Mouse (Mus musculus): ENCODE results near the gene Dbnl. TPM values are rescaled to one million over a fixed set of nuclear protein-coding genes. Genes with fewer than 3 reads are reported as not detected.

Dbnl gene
- total RNA-seq, 2 experiments from 2014 or later: 10.7 to 14.0 TPM

- TF ChIP-seq CTCF (IDR thresholded peaks at IDR 0.05): no peak
- Histone ChIP-seq H3K27ac (no peak overlapping the region), H3K4me3 (no peak overlapping the region)
- DNase-seq: no peak
- intact Hi-C loops (cut with DNase I): no loop called here
Observed at GRCm38 (mm10) chr11:5827931-5828330, 39.6 kb downstream of the Dbnl start.

GRCm38 (mm10) chr11:5828509-5829191 lies 40.4 kb downstream of the Dbnl start:
- Histone ChIP-seq H3K27ac (peak overlapping the region; percentile 79), H3K4me3 (peak overlapping the region; percentile 37; the same call in 1 of the 2 replicates)
- no peak for DNase-seq
- intact Hi-C loops (cut with DNase I): no loop called here
- no peak for TF ChIP-seq CTCF (IDR thresholded peaks at IDR 0.05)

GRCm38 (mm10) chr11:5829327-5829726 lies 41.0 kb downstream of the Dbnl start:
- peak; percentile 68 for DNase-seq
- intact Hi-C loops (cut with DNase I): no loop called here
- Histone ChIP-seq H3K27ac (peak overlapping the region; percentile 79), H3K4me3 (peak overlapping the region; percentile 37)
- TF ChIP-seq CTCF (IDR thresholded peaks at IDR 0.05): no peak

- intact Hi-C loops (cut with DNase I): no loop called here
- H3K27ac ChIP-seq: peak overlapping the region; percentile 78
- DNase-seq: peak; percentile 62
- no peak for TF ChIP-seq CTCF (IDR thresholded peaks at IDR 0.05)
- H3K4me3 ChIP-seq: peak overlapping the region; percentile 24
Observed at GRCm38 (mm10) chr11:5834506-5834905, 46.2 kb downstream of the Dbnl start.

GRCm38 (mm10) chr11:5835057-5835456 lies 46.8 kb downstream of the Dbnl start:
- intact Hi-C loops (cut with DNase I): no loop called here
- Histone ChIP-seq H3K27ac (peak overlapping the region; percentile 78), H3K4me3 (peak overlapping the region; percentile 24)
- DNase-seq: no peak
- TF ChIP-seq CTCF (IDR thresholded peaks at IDR 0.05): no peak

GRCm38 (mm10) chr11:5836126-5836525 lies 47.8 kb downstream of the Dbnl start:
- intact Hi-C loops (cut with DNase I): loop anchor here (2.0 kb wide), 1 partner anchor 33 kb away; the partner anchor contains the start of gene Pgam2
- peak; percentile 60 for DNase-seq
- H3K27ac ChIP-seq: peak overlapping the region; percentile 78; the same call in 1 of the 2 replicates
- H3K4me3 ChIP-seq: no peak overlapping the region
- TF ChIP-seq CTCF (IDR thresholded peaks at IDR 0.05): peak; percentile 44

- intact Hi-C loops (cut with DNase I): loop anchor here (2.0 kb wide), 2 partner anchors 35 to 41 kb away; partner anchors contain the start of genes Pgam2 and Pold2
- Histone ChIP-seq H3K27ac (peak within 1 kb of the TSS; percentile 87), H3K4me3 (peak within 1 kb of the TSS; percentile 93)
- peak; percentile 95 for DNase-seq
- peak; percentile 86 for TF ChIP-seq CTCF (IDR thresholded peaks at IDR 0.05)
Observed at GRCm38 (mm10) chr11:5837251-5838246, 49.3 kb downstream of the Dbnl start, which contains the start of gene Polm. Gene Polm (minus strand): TSS chr11:5838016.

GRCm38 (mm10) chr11:5840346-5840745 lies 52.1 kb downstream of the Dbnl start:
- no peak for TF ChIP-seq CTCF (IDR thresholded peaks at IDR 0.05)
- no peak overlapping the region for H3K4me3 ChIP-seq
- H3K27ac ChIP-seq: peak overlapping the region; percentile 35; the same call in 1 of the 2 replicates
- peak; percentile 59 for DNase-seq
- intact Hi-C loops (cut with DNase I): no loop called here

- no peak for TF ChIP-seq CTCF (IDR thresholded peaks at IDR 0.05)
- intact Hi-C loops (cut with DNase I): no loop called here
- no peak overlapping the region for H3K27ac ChIP-seq
- DNase-seq: no peak
- no peak overlapping the region for H3K4me3 ChIP-seq
Observed at GRCm38 (mm10) chr11:5841751-5842150, 53.5 kb downstream of the Dbnl start.

- H3K27ac ChIP-seq: no peak overlapping the region
- no peak for TF ChIP-seq CTCF (IDR thresholded peaks at IDR 0.05)
- intact Hi-C loops (cut with DNase I): no loop called here
- DNase-seq: no peak
- H3K4me3 ChIP-seq: no peak overlapping the region
Observed at GRCm38 (mm10) chr11:5843131-5843530, 54.8 kb downstream of the Dbnl start.

- Histone ChIP-seq H3K4me3 (no peak overlapping the region), H3K27ac (peak overlapping the region; percentile 61)
- DNase-seq: peak; percentile 60
- no peak for TF ChIP-seq CTCF (IDR thresholded peaks at IDR 0.05)
- intact Hi-C loops (cut with DNase I): no loop called here
Observed at GRCm38 (mm10) chr11:5846639-5847345, 58.5 kb downstream of the Dbnl start.

GRCm38 (mm10) chr11:5848741-5849140 lies 60.5 kb downstream of the Dbnl start:
- no peak overlapping the region for H3K4me3 ChIP-seq
- peak; percentile 80 for DNase-seq
- H3K27ac ChIP-seq: peak overlapping the region; percentile 61
- no peak for TF ChIP-seq CTCF (IDR thresholded peaks at IDR 0.05)
- intact Hi-C loops (cut with DNase I): no loop called here
